In genomic region chr2:154789977-154790655, GRCm38 (mm10) we compare ENCODE assay signal across 8 mouse cellular contexts. TPM values are rescaled to one million over a fixed set of nuclear protein-coding genes. Genes with fewer than 3 reads are reported as not detected.
DNase-seq lines count a peak whose midpoint lies in the region; ATAC-seq and TF ChIP-seq lines count a peak whose summit lies in the region.

No protein-coding gene starts in this region.

- H3K4me1 ChIP-seq in kidney, embryonic 16.5 days (ENCODE audit: insufficient read depth, low read length): peaks cover 31% of the 10 kb centered on the region
- peaks cover 9% of the 10 kb centered on the region for H3K4me1 ChIP-seq in embryonic fibroblast, embryonic 13.5 days (ENCODE audit: control insufficient read depth, insufficient read depth, low read length)
- H3K4me1 ChIP-seq in limb, embryonic 15.5 days: peaks cover 22% of the 10 kb centered on the region

- DNase-seq in kidney, postnatal 36 days: no peak
- peak; percentile 11 for DNase-seq in ZHBTc4 (ENCODE audit: low read depth, low spot score)
- no peak for DNase-seq in frontal cortex, postnatal 14 days (ENCODE audit: low spot score in 2 of 2)
- no peak for DNase-seq in urinary bladder, adult 2 months (ENCODE audit: low spot score)
- no peak for DNase-seq in frontal cortex, postnatal 10 days (ENCODE audit: low spot score in 2 of 2)

- no peaks in the 10 kb centered on the region for H3K27me3 ChIP-seq in kidney, embryonic 16.5 days (ENCODE audit: insufficient read depth, low read length)
- H3K27me3 ChIP-seq in limb, embryonic 15.5 days: no peaks in the 10 kb centered on the region

- no peaks in the 10 kb centered on the region for H3K36me3 ChIP-seq in kidney, embryonic 16.5 days (ENCODE audit: insufficient read depth, low read length)
- H3K36me3 ChIP-seq in limb, embryonic 15.5 days: no peaks in the 10 kb centered on the region

- no peaks in the 10 kb centered on the region for H3K9me3 ChIP-seq in kidney, embryonic 16.5 days (ENCODE audit: low read length)
- H3K9me3 ChIP-seq in limb, embryonic 15.5 days: no peaks in the 10 kb centered on the region

- no peak for ATAC-seq in kidney, embryonic 16.5 days (ENCODE audit: low FRiP score, low TSS enrichment)
- ATAC-seq in limb, embryonic 15.5 days (ENCODE audit: insufficient number of reproducible peaks, low FRiP score, low TSS enrichment, low read depth): no peak

- peak overlapping the region; percentile 53 for H3K4me2 ChIP-seq in kidney, embryonic 16.5 days (replicated peaks; ENCODE audit: low read depth, low read length)
- peak overlapping the region; percentile 70 for H3K4me2 ChIP-seq in limb, embryonic 15.5 days

- H3K4me3 ChIP-seq in kidney, embryonic 16.5 days (ENCODE audit: low read length): peak overlapping the region; percentile 99
- H3K4me3 ChIP-seq in embryonic fibroblast, embryonic 13.5 days (ENCODE audit: insufficient read depth, low read length): peak overlapping the region; percentile 11; the same call in 1 of the 2 replicates
- H3K4me3 ChIP-seq in limb, embryonic 15.5 days: peak overlapping the region; percentile 98

- no peak overlapping the region; the same call in 1 of the 2 replicates for H3K27ac ChIP-seq in kidney, embryonic 16.5 days (ENCODE audit: low read length)
- peak overlapping the region; percentile 51 for H3K27ac ChIP-seq in embryonic fibroblast, embryonic 13.5 days (ENCODE audit: insufficient read depth, low read length)
- peak overlapping the region; percentile 68 for H3K27ac ChIP-seq in limb, embryonic 15.5 days

- TF ChIP-seq POLR2A in embryonic fibroblast, embryonic 13.5 days (IDR thresholded peaks at IDR 0.05; ENCODE audit: low read depth, low read length): peak; percentile 69

- peak overlapping the region; percentile 36 for H3K9ac ChIP-seq in kidney, embryonic 16.5 days (replicated peaks; ENCODE audit: low read length)
- 0 out of 2 replicates have a peak overlapping the region, but pooled peaks have one; percentile 31 for H3K9ac ChIP-seq in limb, embryonic 15.5 days

- no peak for TF ChIP-seq CTCF in embryonic fibroblast, embryonic 13.5 days (IDR thresholded peaks at IDR 0.05; ENCODE audit: borderline replicate concordance, insufficient read depth, low read length)

- WGBS in kidney, embryonic 16.5 days: 6% methylated on average over 14 of the region's 14 CpGs
- 7% methylated on average over 14 of the region's 14 CpGs for WGBS in limb, embryonic 15.5 days

RNA-seq across cellular contexts. Expression of gene Raly, which starts 0.8 kb away (rescaled TPM):
- polyA plus RNA-seq in kidney, embryonic 16.5 days (2015; fragmentation: Nextera tagmentation; extraction: Ambion mirVana): 42.3 and 48.4 TPM in 2 replicates
- polyA plus RNA-seq in embryonic fibroblast, embryonic 13.5 days (2011; ENCODE audit: insufficient read length, low read depth, missing spikeins): 137 and 168 TPM in 2 replicates
- polyA plus RNA-seq in limb, embryonic 15.5 days (2015; fragmentation: Nextera tagmentation; extraction: Ambion mirVana): 40.2 and 53.6 TPM in 2 replicates
- 196 and 218 TPM in 2 replicates for polyA plus RNA-seq in urinary bladder, adult 2 months (2012; rRNA removed)

RNA-seq across cellular contexts. Expression of gene a, which starts 1.1 kb away (rescaled TPM):
- polyA plus RNA-seq in kidney, embryonic 16.5 days (2015; fragmentation: Nextera tagmentation; extraction: Ambion mirVana): 0.35 TPM in 1 of 2 replicates, not detected in the other
- not detected in 2 replicates for polyA plus RNA-seq in embryonic fibroblast, embryonic 13.5 days (2011; ENCODE audit: insufficient read length, low read depth, missing spikeins)
- polyA plus RNA-seq in limb, embryonic 15.5 days (2015; fragmentation: Nextera tagmentation; extraction: Ambion mirVana): 16.4 and 21.4 TPM in 2 replicates
- polyA plus RNA-seq in urinary bladder, adult 2 months (2012; rRNA removed): not detected in 2 replicates

RNA-seq across cellular contexts. Expression of gene Gm14214, which starts 20.3 kb away (rescaled TPM):
- polyA plus RNA-seq in kidney, embryonic 16.5 days (2015; fragmentation: Nextera tagmentation; extraction: Ambion mirVana): not detected in 2 replicates
- polyA plus RNA-seq in embryonic fibroblast, embryonic 13.5 days (2011; ENCODE audit: insufficient read length, low read depth, missing spikeins): not detected in 2 replicates
- polyA plus RNA-seq in limb, embryonic 15.5 days (2015; fragmentation: Nextera tagmentation; extraction: Ambion mirVana): not detected in 2 replicates
- polyA plus RNA-seq in urinary bladder, adult 2 months (2012; rRNA removed): not detected in 2 replicates

Comparison
In these comparisons a context has a peak if more than half of its experiments do, and no peak if none do; other contexts are left out.
1. H3K4me3 ChIP-seq: peak in every context shown above with its lines; median percentile 99 in kidney, embryonic 16.5 days; 98 in limb, embryonic 15.5 days; 11 in embryonic fibroblast, embryonic 13.5 days.
2. RNA of gene a, which starts 1.1 kb away (polyA plus RNA-seq): 16.4 to 21.4 TPM in limb, embryonic 15.5 days; not detected in embryonic fibroblast, embryonic 13.5 days, 0.35 TPM in kidney, embryonic 16.5 days and not detected in urinary bladder, adult 2 months; every median in the first group is over 10 times any median in the second.